Mouse (Mus musculus) embryonic facial prominence, embryonic 14.5 days (tissue): ENCODE data around the gene Ctps. TPM values are rescaled to one million over a fixed set of nuclear protein-coding genes. Genes with fewer than 3 reads are reported as not detected.

Experiments
- ATAC-seq: fragments of 200-750 bp; cut with Nextera tagmentation; 2 replicates; pipeline ENCODE4 v1.8.0; 2017; ENCODE audit warnings: low read depth, moderate number of reproducible peaks, moderate TSS enrichment
- DNase-seq: peaks from one replicate; pipeline ENCODE4 v3.0.0-alpha.2; 2015; ENCODE audit warnings: low spot score
- H3K27ac ChIP-seq: fragments of 300-500 bp; sonication (generic); replicated peaks from 2 replicates; pipeline ENCODE4 v1.5.1; 2014; ENCODE audit warnings: low read depth, mild to moderate bottlenecking, low read length, moderate library complexity
- H3K27me3 ChIP-seq: fragments of 300-500 bp; sonication (generic); replicated peaks from 2 replicates; pipeline ENCODE4 v1.6.1; 2014; ENCODE audit warnings: low read length; ENCODE audit not compliant: control insufficient read depth, insufficient read depth
- H3K36me3 ChIP-seq: fragments of 300-500 bp; sonication (generic); 2 replicates; pipeline ENCODE4 v1.6.1; 2014; ENCODE audit warnings: low read length, mixed read lengths; ENCODE audit not compliant: control insufficient read depth, insufficient read depth
- H3K4me1 ChIP-seq: fragments of 300-500 bp; sonication (generic); 2 replicates; pipeline ENCODE4 v1.6.1; 2014; ENCODE audit warnings: antibody characterized with exemption, low read length; ENCODE audit not compliant: control insufficient read depth, insufficient read depth
- H3K4me2 ChIP-seq: fragments of 300-500 bp; sonication (generic); 2 replicates; pipeline ENCODE4 v1.6.1; 2014; ENCODE audit warnings: low read depth, mild to moderate bottlenecking, low read length, moderate library complexity, mixed read lengths
- H3K4me3 ChIP-seq: fragments of 300-500 bp; sonication (generic); 2 replicates; pipeline ENCODE4 v1.5.1; 2014; ENCODE audit warnings: low read depth, mild to moderate bottlenecking, low read length
- H3K9ac ChIP-seq: fragments of 300-500 bp; sonication (generic); 2 replicates; pipeline ENCODE4 v1.6.1; 2014; ENCODE audit warnings: low read depth, mild to moderate bottlenecking, low read length, moderate library complexity, mixed read lengths
- H3K9me3 ChIP-seq: fragments of 300-500 bp; sonication (generic); 2 replicates; pipeline ENCODE4 v1.6.1; 2016; ENCODE audit warnings: low read length; ENCODE audit not compliant: control insufficient read depth
- WGBS: fragments of 180-500 bp; shearing (Covaris S2); extraction: QIAGEN DNeasy Blood & Tissue Kit; methylation state at CpG from one replicate; pipeline ENCODE4 v1.1.7; 2014; 5-methylcytosine and 5-hydroxymethylcytosine counted together
- polyA plus RNA-seq: library from polyadenylated mRNA; unstranded; fragments of >200 nt; fragmentation: Nextera tagmentation; extraction: Ambion mirVana; gene quantifications from 2 replicates; pipeline ENCODE4 v1.2.1, GENCODE M21; 2014

The Ctps gene
- polyA plus RNA-seq, 1 experiment from 2014 or later: 77.3 TPM

GRCm38 (mm10) chr4:120556592-120556991, 13.5 kb downstream of the Ctps start:
- H3K4me2 ChIP-seq: no peak overlapping the region
- H3K36me3 ChIP-seq: peaks cover 90% of the 10 kb centered on the region
- no peaks in the 10 kb centered on the region for H3K27me3 ChIP-seq
- no peak overlapping the region for H3K27ac ChIP-seq
- no peaks in the 10 kb centered on the region for H3K9me3 ChIP-seq
- ATAC-seq (no peak), DNase-seq (no peak)
- WGBS: 84% methylated on average over 6 of the region's 6 CpGs
- H3K4me1 ChIP-seq: no peaks in the 10 kb centered on the region
- H3K9ac ChIP-seq: no peak overlapping the region
- no peak overlapping the region for H3K4me3 ChIP-seq

- no peak overlapping the region for H3K9ac ChIP-seq
- no peaks in the 10 kb centered on the region for H3K9me3 ChIP-seq
- H3K27me3 ChIP-seq: no peaks in the 10 kb centered on the region
- no peak overlapping the region for H3K4me3 ChIP-seq
- no peaks in the 10 kb centered on the region for H3K4me1 ChIP-seq
- DNase-seq: no peak
- ATAC-seq: no peak
- 93% methylated on average over 1 of the region's 1 CpGs for WGBS
- H3K4me2 ChIP-seq: no peak overlapping the region
- peaks cover 94% of the 10 kb centered on the region for H3K36me3 ChIP-seq
- H3K27ac ChIP-seq: no peak overlapping the region
Measured at GRCm38 (mm10) chr4:120544896-120545295, 25.2 kb downstream of the Ctps start.

- Histone ChIP-seq H3K27me3 (no peaks in the 10 kb centered on the region), H3K9me3 (no peaks in the 10 kb centered on the region), H3K36me3 (peaks cover 53% of the 10 kb centered on the region), H3K27ac (no peak overlapping the region), H3K4me2 (no peak overlapping the region), H3K4me3 (no peak overlapping the region), H3K9ac (no peak overlapping the region), H3K4me1 (no peaks in the 10 kb centered on the region)
- ATAC-seq (no peak), DNase-seq (no peak)
- 97% methylated on average over 10 of the region's 10 CpGs for WGBS
Measured at GRCm38 (mm10) chr4:120538664-120539063, 31.4 kb downstream of the Ctps start.

- DNase-seq (no peak), ATAC-seq (no peak)
- Histone ChIP-seq H3K4me2 (no peak within 1 kb of the TSS), H3K4me1 (no peaks in the 10 kb centered on the region), H3K27me3 (no peaks in the 10 kb centered on the region), H3K9me3 (no peaks in the 10 kb centered on the region), H3K9ac (no peak within 1 kb of the TSS), H3K36me3 (peaks cover 34% of the 10 kb centered on the region), H3K27ac (no peak within 1 kb of the TSS), H3K4me3 (no peak within 1 kb of the TSS)
- 93% methylated on average over 6 of the region's 6 CpGs for WGBS
Measured at GRCm38 (mm10) chr4:120531986-120532385, 38.1 kb downstream of the Ctps start, which contains the start of gene Slfnl1. Slfnl1 (plus strand) TSS chr4:120532231.

- peaks cover 67% of the 10 kb centered on the region for H3K36me3 ChIP-seq
- 79% methylated on average over 9 of the region's 9 CpGs for WGBS
- H3K4me3 ChIP-seq: no peak overlapping the region
- H3K4me2 ChIP-seq: no peak overlapping the region
- H3K9me3 ChIP-seq: no peaks in the 10 kb centered on the region
- no peak overlapping the region for H3K9ac ChIP-seq
- ATAC-seq: no peak
- no peak overlapping the region for H3K27ac ChIP-seq
- H3K4me1 ChIP-seq: no peaks in the 10 kb centered on the region
- DNase-seq: no peak
- no peaks in the 10 kb centered on the region for H3K27me3 ChIP-seq
Measured at GRCm38 (mm10) chr4:120528171-120528570, 41.9 kb downstream of the Ctps start.

GRCm38 (mm10) chr4:120523092-120523491, 47.0 kb downstream of the Ctps start:
- ATAC-seq (no peak), DNase-seq (no peak)
- no peaks in the 10 kb centered on the region for H3K4me1 ChIP-seq
- no peak overlapping the region for H3K4me3 ChIP-seq
- H3K4me2 ChIP-seq: no peak overlapping the region
- H3K27ac ChIP-seq: no peak overlapping the region
- no peaks in the 10 kb centered on the region for H3K27me3 ChIP-seq
- WGBS: 92% methylated on average over 3 of the region's 3 CpGs
- peaks cover 81% of the 10 kb centered on the region for H3K36me3 ChIP-seq
- no peak overlapping the region for H3K9ac ChIP-seq
- no peaks in the 10 kb centered on the region for H3K9me3 ChIP-seq

- H3K9me3 ChIP-seq: no peaks in the 10 kb centered on the region
- H3K4me3 ChIP-seq: no peak overlapping the region
- no peak overlapping the region for H3K27ac ChIP-seq
- no peak overlapping the region for H3K4me2 ChIP-seq
- ATAC-seq: no peak
- H3K36me3 ChIP-seq: peaks cover 82% of the 10 kb centered on the region
- no peak overlapping the region for H3K9ac ChIP-seq
- no peak for DNase-seq
- no peaks in the 10 kb centered on the region for H3K27me3 ChIP-seq
- 89% methylated on average over 4 of the region's 4 CpGs for WGBS
- H3K4me1 ChIP-seq: no peaks in the 10 kb centered on the region
Measured at GRCm38 (mm10) chr4:120522351-120522750, 47.7 kb downstream of the Ctps start.

- Histone ChIP-seq H3K27me3 (no peaks in the 10 kb centered on the region), H3K27ac (no peak overlapping the region), H3K4me1 (no peaks in the 10 kb centered on the region), H3K4me2 (no peak overlapping the region), H3K4me3 (no peak overlapping the region), H3K9me3 (no peaks in the 10 kb centered on the region), H3K9ac (no peak overlapping the region), H3K36me3 (peaks cover 88% of the 10 kb centered on the region)
- DNase-seq: no peak
- WGBS: 67% methylated on average over 5 of the region's 5 CpGs
- ATAC-seq: no peak
Measured at GRCm38 (mm10) chr4:120521761-120522160, 48.3 kb downstream of the Ctps start.

GRCm38 (mm10) chr4:120517335-120517734, 52.7 kb downstream of the Ctps start:
- ATAC-seq: peak; percentile 44; the same call in 1 of the 2 replicates
- Histone ChIP-seq H3K9me3 (no peaks in the 10 kb centered on the region), H3K27ac (0 out of 2 replicates have a peak overlapping the region, but pooled peaks have one; percentile 28), H3K36me3 (peaks cover 65% of the 10 kb centered on the region), H3K4me2 (no peak overlapping the region), H3K4me3 (no peak overlapping the region), H3K27me3 (no peaks in the 10 kb centered on the region), H3K9ac (no peak overlapping the region), H3K4me1 (no peaks in the 10 kb centered on the region)
- 75% methylated on average over 4 of the region's 4 CpGs for WGBS
- DNase-seq: peak; percentile 51
